Mouse (Mus musculus): ENCODE data around the gene Retsat.

GRCm38 (mm10) chr6:72581625-72582382 is 16.5 kb upstream of the Retsat start:
- TF ChIP-seq POLR2A (IDR thresholded peaks at IDR 0.05; ENCODE audit: low read depth, low read length) (no peak), USF1 (IDR thresholded peaks at IDR 0.05; ENCODE audit: low read depth, low read length) (no peak), EP300 (IDR thresholded peaks at IDR 0.05; ENCODE audit: low read length) (no peak), CTCF (conservative IDR thresholded peaks at IDR 0.05 in 1 of 2, IDR thresholded peaks at IDR 0.05 in 1 of 2; ENCODE audit: low read depth in 2 of 2, low read length in 2 of 2) (no peak), NELFE (IDR thresholded peaks at IDR 0.05; ENCODE audit: low read depth, low read length) (no peak), PAX5 (IDR thresholded peaks at IDR 0.05; ENCODE audit: low read length) (no peak), TCF12 (IDR thresholded peaks at IDR 0.05; ENCODE audit: low read depth, low read length) (no peak), ZKSCAN1 (IDR thresholded peaks at IDR 0.05; ENCODE audit: borderline replicate concordance, low read depth, low read length) (no peak), JUN (IDR thresholded peaks at IDR 0.05; ENCODE audit: insufficient read depth, low read depth, low read length) (no peak), BHLHE40 (IDR thresholded peaks at IDR 0.05; ENCODE audit: low read depth, low read length) (no peak), NRF1 (IDR thresholded peaks at IDR 0.05; ENCODE audit: low read depth, low read length) (no peak), SMC3 (IDR thresholded peaks at IDR 0.05; ENCODE audit: low read depth, low read length) (no peak), KAT2A (IDR thresholded peaks at IDR 0.05; ENCODE audit: insufficient replicate concordance, low read length) (no peak), MAX (IDR thresholded peaks at IDR 0.05; ENCODE audit: low read length) (no peak)

Data from CH12.LX (cell line).